Mouse (Mus musculus) kidney, adult 2 months (tissue): ENCODE data around the gene Wdr20.

Source experiments
- CTCF ChIP-seq: fragments of 200-500 bp; conservative IDR thresholded peaks from 2 replicates; pipeline ENCODE4 v1.5.1; 2011; ENCODE audit warnings: low read depth, mild to moderate bottlenecking, control low read depth, low read length, moderate library complexity, mixed read lengths; ENCODE audit not compliant: insufficient read depth, insufficient read length
- POLR2A ChIP-seq: fragments of 200-500 bp; IDR thresholded peaks from one replicate; pipeline ENCODE4 v1.6.1; 2011; ENCODE audit warnings: low read depth, low read length, control low read depth

- TF ChIP-seq POLR2A (no peak), CTCF (no peak)
These were observed 59.0 kb downstream of the Wdr20 start for GRCm38 (mm10) chr12:110796748-110797147.
